Mouse (Mus musculus): ENCODE data around the gene Myo9b.

GRCm38 (mm10) chr8:71307371-71307770, 34.9 kb downstream of the Myo9b start:
- no peak for TF ChIP-seq CTCF (IDR thresholded peaks at IDR 0.05; ENCODE audit: low read depth, low read length)
- TF ChIP-seq POLR2A (IDR thresholded peaks at IDR 0.05; ENCODE audit: borderline replicate concordance, low read depth, low read length): no peak

Data from bone marrow macrophage, adult 2 months (primary cell).